Mouse (Mus musculus) kidney, adult 9 months (tissue): ENCODE measurements around the gene Ddx58.

ENCODE experiments used
- DNase-seq: peaks from one replicate; pipeline ENCODE4 v3.0.0; 2022

The Ddx58 gene

DNA sequence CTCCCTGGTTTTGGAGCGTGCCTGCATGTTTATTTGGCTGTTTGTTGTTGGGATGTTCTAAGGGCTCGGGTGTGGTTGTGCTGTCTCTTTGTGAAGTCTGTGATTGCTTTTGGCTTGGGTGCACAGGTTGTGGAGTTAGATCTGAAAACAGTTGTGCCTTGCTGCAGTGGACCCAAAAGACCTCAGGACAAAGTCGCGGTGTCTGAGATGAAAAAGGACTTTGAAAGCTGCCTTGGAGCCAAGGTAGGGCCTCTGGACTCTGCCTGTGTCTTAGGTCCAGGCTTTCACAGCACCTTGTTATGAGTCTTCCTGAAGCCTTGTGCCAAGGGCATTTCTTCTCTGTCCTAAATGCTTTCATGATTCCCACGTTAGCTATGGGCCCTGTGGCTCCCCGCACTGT lies 59.6 kb downstream of the Ddx58 start:
- DNase-seq: peak; percentile 93

DNA sequence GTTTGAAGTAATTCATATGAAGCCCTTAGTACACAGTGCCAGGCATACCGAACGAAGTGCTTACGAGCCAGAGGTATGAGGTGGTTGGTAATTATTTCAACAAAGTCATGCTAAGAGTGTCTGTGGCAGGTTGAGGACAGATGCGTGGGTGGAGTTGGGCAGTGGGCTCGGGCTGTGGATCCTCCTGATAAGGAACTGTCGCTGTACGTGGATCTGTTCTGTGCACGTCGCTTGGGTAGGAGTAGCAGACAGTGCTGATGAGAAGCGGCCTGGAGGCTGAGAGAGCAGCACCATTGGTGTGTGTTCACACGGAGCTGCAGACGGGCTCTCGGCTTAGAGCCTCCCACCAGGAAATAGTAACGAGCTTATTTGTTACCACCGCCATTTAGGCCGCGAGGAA lies 61.0 kb downstream of the Ddx58 start:
- no peak for DNase-seq

DNA sequence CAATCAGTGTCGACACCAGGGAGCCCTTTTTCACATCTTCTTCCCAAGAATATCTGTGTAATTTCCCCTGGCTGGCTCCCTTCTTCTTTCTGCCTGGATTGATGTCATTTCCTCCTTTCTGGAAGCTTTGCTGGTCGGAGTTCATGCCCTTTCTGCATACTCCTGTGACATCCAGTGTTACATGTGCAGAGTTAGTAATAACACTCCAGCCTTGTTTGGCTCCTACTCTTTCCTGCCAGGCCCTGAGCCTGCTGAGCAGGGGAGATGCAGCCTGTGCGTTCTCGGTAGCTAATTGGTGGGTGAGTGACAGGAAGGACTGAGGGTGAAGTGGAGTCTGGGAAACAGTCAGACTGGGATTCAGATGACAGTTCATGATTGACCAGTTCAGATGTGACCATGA lies 65.3 kb downstream of the Ddx58 start:
- no peak for DNase-seq

DNA sequence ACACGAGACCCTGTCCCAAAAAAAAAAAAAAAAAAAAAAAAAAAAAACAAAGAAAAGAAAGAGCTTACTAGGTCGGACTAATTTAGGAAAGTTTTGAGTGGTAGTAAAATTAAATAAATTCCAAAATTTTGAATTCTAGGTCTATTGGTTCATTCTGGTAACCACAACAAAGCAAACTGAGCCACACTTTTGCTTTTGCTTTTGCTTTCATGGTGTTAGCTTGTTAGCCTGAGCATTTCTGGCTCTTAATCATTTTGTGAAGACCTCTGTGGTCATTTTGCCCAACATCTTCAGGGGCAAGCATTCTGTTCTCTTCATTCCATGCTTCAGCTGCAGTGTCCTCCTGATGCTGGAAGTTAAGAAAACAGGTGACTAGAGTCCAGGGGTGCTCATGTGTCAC lies 67.3 kb downstream of the Ddx58 start:
- DNase-seq: no peak

DNA sequence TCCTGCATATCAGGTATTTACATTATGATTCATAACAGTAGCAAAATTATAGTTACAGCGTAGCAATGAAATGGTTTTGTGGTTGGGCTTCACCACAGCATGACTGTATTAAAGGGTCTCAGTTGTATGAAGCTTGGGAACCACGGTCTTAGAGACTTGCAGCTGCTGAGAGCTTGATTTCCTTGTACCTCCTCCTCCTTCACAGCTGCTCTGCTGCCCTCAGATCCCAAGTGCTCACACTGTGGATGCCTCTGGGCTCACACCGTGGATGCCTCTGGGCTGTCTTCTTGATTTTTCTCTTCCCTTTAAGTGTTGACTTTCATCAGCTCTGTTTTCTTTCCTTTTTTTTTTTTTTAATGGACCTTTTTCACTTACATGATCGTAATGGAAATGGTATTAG lies 68.2 kb downstream of the Ddx58 start:
- DNase-seq: no peak

DNA sequence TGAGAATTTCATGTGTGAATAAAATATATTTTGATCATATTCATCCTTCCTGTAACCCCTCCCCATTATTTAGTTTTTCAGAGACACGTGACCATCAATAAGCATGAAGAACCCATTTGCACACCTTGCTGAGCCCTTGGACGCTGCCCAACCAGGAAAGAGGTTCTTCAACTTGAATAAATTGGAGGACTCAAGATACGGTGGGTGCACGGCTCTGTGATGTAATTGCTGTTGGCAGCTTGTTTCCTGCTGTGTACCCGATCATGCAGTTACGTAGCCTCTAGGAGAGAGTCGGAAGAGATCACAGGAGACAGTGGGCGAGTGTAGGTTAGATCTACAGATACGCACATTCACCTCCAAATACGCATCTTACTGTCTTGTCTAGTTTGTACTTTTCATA lies 76.0 kb downstream of the Ddx58 start:
- no peak for DNase-seq

GRCm38 (mm10) chr4:40160591-40161434 lies 78.8 kb downstream of the Ddx58 start:
- DNase-seq: no peak

DNA sequence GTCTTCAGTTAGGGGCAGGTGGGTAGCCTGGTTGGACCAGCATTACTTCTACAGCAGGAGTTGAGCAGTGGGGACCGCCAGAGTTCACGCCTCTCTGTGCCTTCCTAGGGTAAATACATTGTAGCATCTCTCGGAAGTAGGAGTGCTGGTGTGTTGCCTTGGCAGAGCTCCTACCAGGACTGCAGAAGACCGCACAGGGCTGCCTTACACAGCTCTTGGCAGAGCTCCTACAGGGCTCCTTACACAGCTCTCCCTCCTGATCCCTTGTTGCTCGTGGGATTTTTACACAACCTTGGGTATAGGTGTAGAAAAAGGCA lies 81.4 kb downstream of the Ddx58 start:
- DNase-seq: no peak

- DNase-seq: no peak
These were observed 82.0 kb downstream of the Ddx58 start for GRCm38 (mm10) chr4:40157500-40158223.

DNA sequence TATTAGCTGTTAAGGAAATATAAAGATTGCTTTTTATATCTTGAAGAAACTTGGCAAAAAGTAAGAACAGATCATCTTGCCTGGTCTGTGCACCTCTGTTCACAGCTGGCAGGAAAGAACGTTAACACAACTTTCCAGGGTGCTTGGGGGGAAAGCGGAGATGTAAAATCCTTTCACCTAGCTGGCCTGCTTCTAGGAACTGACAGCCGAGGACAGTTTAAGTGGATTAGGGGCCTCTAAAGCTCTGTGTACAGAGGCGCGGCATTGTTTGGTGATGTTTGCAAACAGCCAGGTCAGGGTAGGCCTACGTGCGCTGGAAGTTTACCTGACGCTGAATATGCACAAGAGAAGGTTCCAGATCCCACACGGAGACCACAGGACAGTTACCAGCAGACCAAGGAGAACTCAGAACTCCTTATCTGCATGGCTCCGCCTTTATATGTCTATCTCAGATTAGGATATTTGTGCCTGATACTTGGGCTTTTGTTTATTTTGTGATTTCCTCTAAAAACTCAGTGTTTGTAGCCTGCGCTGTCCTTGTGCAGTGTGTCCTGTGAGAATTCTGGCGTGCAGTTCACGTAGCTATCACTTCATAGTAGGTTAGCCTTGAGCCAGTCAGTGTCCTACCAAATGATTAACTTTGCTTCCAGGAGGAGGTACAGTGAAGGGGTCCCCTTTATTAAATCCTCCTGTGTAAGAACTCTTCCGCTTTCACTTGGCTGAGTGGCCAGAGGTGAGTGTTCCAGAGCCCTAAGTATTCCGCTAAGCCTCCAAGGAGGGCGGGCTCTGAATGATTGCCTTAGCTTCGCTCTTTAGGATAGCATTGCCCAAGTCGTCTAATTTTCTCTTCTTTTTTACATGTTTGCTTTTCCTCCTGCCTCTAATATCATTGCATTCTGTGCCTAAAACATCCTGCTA lies 82.8 kb downstream of the Ddx58 start:
- DNase-seq: no peak

DNA sequence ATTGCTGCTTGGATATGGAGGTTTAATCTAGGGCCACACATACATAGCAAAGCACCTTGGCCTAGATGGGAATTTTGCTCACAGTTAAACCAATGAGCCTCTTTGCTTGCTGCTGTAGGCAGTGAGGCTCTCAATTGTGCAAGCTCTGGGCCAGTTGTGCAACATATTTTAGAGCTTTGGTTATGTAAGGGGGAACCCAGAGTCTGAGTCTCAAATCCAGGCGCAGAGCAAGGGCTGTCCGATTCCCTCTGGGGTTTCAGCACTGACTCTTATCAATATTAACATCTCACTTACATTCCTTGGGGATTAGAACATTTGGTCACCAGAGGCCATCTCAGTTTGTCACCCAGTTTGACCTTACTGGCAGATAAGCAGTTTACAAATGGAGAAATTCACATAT lies 83.5 kb downstream of the Ddx58 start:
- DNase-seq: peak; percentile 50

GRCm38 (mm10) chr4:40155467-40155999 lies 84.1 kb downstream of the Ddx58 start:
- DNase-seq: no peak

GRCm38 (mm10) chr4:40154751-40155150 lies 84.9 kb downstream of the Ddx58 start:
- no peak for DNase-seq
